Mouse (Mus musculus) MEL (cell line): ENCODE data around the gene Helz. TPM values are rescaled to one million over a fixed set of nuclear protein-coding genes. Genes with fewer than 3 reads are reported as not detected.
A peak's percentile ranks its signal among the peaks of the same experiment; 100 is the strongest.

Experiments used
- DNase-seq: peaks from one replicate; pipeline ENCODE4 v3.0.0; 2011; ENCODE audit warnings: low read depth, low spot score
- H3K27ac ChIP-seq: 2 replicates; pipeline ENCODE4 v1.5.1; 2012; ENCODE audit warnings: low read depth, mild to moderate bottlenecking, control low read depth, low read length, moderate library complexity; ENCODE audit not compliant: control insufficient read depth
- H3K27me3 ChIP-seq, 2 experiments: fragments of 150-350 bp in 1 of 2; sonication (generic) in 1 of 2; 2 replicates each; pipeline ENCODE4 v1.6.1; 2012; ENCODE audit warnings: low read length in 2 of 2, mild to moderate bottlenecking in 2 of 2, improper control_type of control experiment in 1 of 2, moderate library complexity in 1 of 2; ENCODE audit not compliant: insufficient read depth in 2 of 2, control insufficient read depth in 1 of 2
- H3K36me3 ChIP-seq, 2 experiments: 2 replicates each; pipeline ENCODE4 v1.6.1; 2012 to 2014; ENCODE audit warnings: low read length in 2 of 2, improper control_type of control experiment in 1 of 2, inconsistent platforms in 1 of 2, mild to moderate bottlenecking in 1 of 2; ENCODE audit not compliant: insufficient read depth in 2 of 2, control insufficient read depth in 1 of 2
- H3K4me1 ChIP-seq, 2 experiments: fragments of 150-350 bp in 1 of 2; sonication (generic) in 1 of 2; 2 replicates each; pipeline ENCODE4 v1.6.1; 2012; ENCODE audit warnings: low read length in 2 of 2, improper control_type of control experiment in 1 of 2, mild to moderate bottlenecking in 1 of 2; ENCODE audit not compliant: insufficient read depth in 2 of 2, control insufficient read depth in 1 of 2
- H3K4me3 ChIP-seq, 2 experiments: fragments of 150-350 bp in 1 of 2; sonication (generic) in 1 of 2; 2 replicates each; pipeline ENCODE4 v1.5.1; 2012; ENCODE audit warnings: low read depth in 2 of 2, low read length in 2 of 2, mild to moderate bottlenecking in 2 of 2, moderate library complexity in 2 of 2, control low read depth in 1 of 2, improper control_type of control experiment in 1 of 2; ENCODE audit not compliant: control insufficient read depth in 1 of 2, insufficient read depth in 1 of 2
- H3K79me2 ChIP-seq: 2 replicates; pipeline ENCODE4 v1.6.1; 2012; ENCODE audit warnings: mild to moderate bottlenecking, low read length, moderate library complexity; ENCODE audit not compliant: control insufficient read depth, poor library complexity, insufficient read depth
- H3K9ac ChIP-seq: 2 replicates; pipeline ENCODE4 v1.6.1; 2012; ENCODE audit warnings: low read depth, mild to moderate bottlenecking, control low read depth, low read length, moderate library complexity; ENCODE audit not compliant: control insufficient read depth, poor library complexity, severe bottlenecking
- H3K9me3 ChIP-seq: fragments of 150-350 bp; sonication (generic); replicated peaks from 2 replicates; pipeline ENCODE4 v1.6.1; 2012; ENCODE audit warnings: mild to moderate bottlenecking, low read length, improper control_type of control experiment, moderate library complexity; ENCODE audit not compliant: insufficient read depth
- BHLHE40 ChIP-seq: IDR thresholded peaks from 2 replicates; pipeline ENCODE4 v1.6.1; 2012; ENCODE audit warnings: low read depth, mild to moderate bottlenecking, inconsistent platforms, low read length, improper control_type of control experiment, borderline replicate concordance
- E2F4 ChIP-seq: IDR thresholded peaks from 2 replicates; pipeline ENCODE4 v1.6.1; 2011; ENCODE audit warnings: low read depth, low read length, improper control_type of control experiment, borderline replicate concordance
- ELF1 ChIP-seq: IDR thresholded peaks from 2 replicates; pipeline ENCODE4 v1.6.1; 2014; ENCODE audit warnings: low read depth, mild to moderate bottlenecking, inconsistent platforms, low read length, improper control_type of control experiment, moderate library complexity
- ETS1 ChIP-seq: IDR thresholded peaks from 2 replicates; pipeline ENCODE4 v1.6.1; 2012; ENCODE audit warnings: low read depth, mild to moderate bottlenecking, inconsistent platforms, low read length, improper control_type of control experiment, moderate library complexity
- GABPA ChIP-seq: IDR thresholded peaks from 2 replicates; pipeline ENCODE4 v1.6.1; 2012; ENCODE audit warnings: low read depth, mild to moderate bottlenecking, inconsistent platforms, low read length, improper control_type of control experiment, moderate library complexity
- HCFC1 ChIP-seq: IDR thresholded peaks from 2 replicates; pipeline ENCODE4 v1.6.1; 2012; ENCODE audit warnings: low read depth, mild to moderate bottlenecking, inconsistent platforms, low read length, improper control_type of control experiment, moderate library complexity
- JUND ChIP-seq: IDR thresholded peaks from 2 replicates; pipeline ENCODE4 v1.6.1; 2011; ENCODE audit warnings: low read depth, mild to moderate bottlenecking, improper control_type of control experiment, low read length
- MAFK ChIP-seq: IDR thresholded peaks from 2 replicates; pipeline ENCODE4 v1.6.1; 2011; ENCODE audit warnings: low read depth, mild to moderate bottlenecking, low read length, improper control_type of control experiment, borderline replicate concordance
- MAX ChIP-seq: IDR thresholded peaks from 2 replicates; pipeline ENCODE4 v1.6.1; 2011; ENCODE audit warnings: low read length, improper control_type of control experiment
- MEF2A ChIP-seq: IDR thresholded peaks from 2 replicates; pipeline ENCODE4 v1.6.1; 2014; ENCODE audit warnings: low read depth, mild to moderate bottlenecking, inconsistent platforms, low read length, improper control_type of control experiment; ENCODE audit not compliant: poor library complexity, insufficient replicate concordance, severe bottlenecking; ENCODE audit errors: extremely low read depth
- MXI1 ChIP-seq: IDR thresholded peaks from 2 replicates; pipeline ENCODE4 v1.6.1; 2011; ENCODE audit warnings: mild to moderate bottlenecking, low read depth, low read length, improper control_type of control experiment
- MYB ChIP-seq: IDR thresholded peaks from 2 replicates; pipeline ENCODE4 v1.6.1; 2011; ENCODE audit warnings: mild to moderate bottlenecking, low read depth, low read length, improper control_type of control experiment
- NELFE ChIP-seq: IDR thresholded peaks from 2 replicates; pipeline ENCODE4 v1.6.1; 2011; ENCODE audit warnings: low read depth, low read length, improper control_type of control experiment
- POLR2AphosphoS2 ChIP-seq: IDR thresholded peaks from 2 replicates; pipeline ENCODE4 v1.6.1; 2011; ENCODE audit warnings: low read length, improper control_type of control experiment
- RAD21 ChIP-seq: IDR thresholded peaks from 2 replicates; pipeline ENCODE4 v1.6.1; 2011; ENCODE audit warnings: mild to moderate bottlenecking, low read depth, low read length, improper control_type of control experiment
- SIN3A ChIP-seq: IDR thresholded peaks from 2 replicates; pipeline ENCODE4 v1.6.1; 2012; ENCODE audit warnings: low read length, improper control_type of control experiment, inconsistent platforms
- TAL1 ChIP-seq: IDR thresholded peaks from 2 replicates; pipeline ENCODE4 v1.6.1; 2012; ENCODE audit warnings: mild to moderate bottlenecking, inconsistent platforms, low read length, moderate library complexity, mixed read lengths
- TBP ChIP-seq: IDR thresholded peaks from 2 replicates; pipeline ENCODE4 v1.8.0; 2011; ENCODE audit warnings: low read depth, low read length, improper control_type of control experiment
- TCF12 ChIP-seq: IDR thresholded peaks from 2 replicates; pipeline ENCODE4 v1.6.1; 2014; ENCODE audit warnings: low read depth, mild to moderate bottlenecking, inconsistent platforms, low read length, improper control_type of control experiment, moderate library complexity
- UBTF ChIP-seq: IDR thresholded peaks from 2 replicates; pipeline ENCODE4 v1.6.1; 2012; ENCODE audit warnings: low read depth, mild to moderate bottlenecking, inconsistent platforms, low read length, improper control_type of control experiment, moderate library complexity, borderline replicate concordance; ENCODE audit not compliant: insufficient read depth
- USF1 ChIP-seq: IDR thresholded peaks from 2 replicates; pipeline ENCODE4 v1.6.1; 2014; ENCODE audit warnings: low read depth, mild to moderate bottlenecking, inconsistent platforms, low read length, improper control_type of control experiment, moderate library complexity
- USF2 ChIP-seq, 2 experiments: IDR thresholded peaks; 2 replicates each; pipeline ENCODE4 v1.6.1; 2011 to 2012; ENCODE audit warnings: improper control_type of control experiment in 2 of 2, low read length in 2 of 2, borderline replicate concordance in 1 of 2, inconsistent platforms in 1 of 2, low read depth in 1 of 2, mild to moderate bottlenecking in 1 of 2; ENCODE audit not compliant: insufficient read depth in 1 of 2
- ZNF384 ChIP-seq: IDR thresholded peaks from 2 replicates; pipeline ENCODE4 v1.6.1; 2012; ENCODE audit warnings: low read depth, mild to moderate bottlenecking, inconsistent platforms, low read length, improper control_type of control experiment
- polyA plus RNA-seq, 2 experiments: library from polyadenylated mRNA; stranded (reverse) in 1 of 2; unstranded in 1 of 2; fragments of >175 nt in 1 of 2; fragments of >200 nt in 1 of 2; gene quantifications; 2 replicates each; pipeline versions ENCODE4 v1.2.1 to v1.2.4; 2012; ENCODE audit warnings: low replicate concordance in 2 of 2, low read depth in 1 of 2; ENCODE audit not compliant: insufficient read length in 2 of 2, insufficient read depth in 1 of 2, missing spikeins in 1 of 2
- total RNA-seq: library from RNA; depleted of rRNA; stranded (reverse); fragments of 300-350 nt; gene quantifications from 2 replicates; pipeline ENCODE4 v1.2.3, GENCODE M21; 2012

The Helz gene
- total and polyA plus RNA-seq, 3 experiments = 15.1 to 41.0 (median 39.9) TPM

GRCm38 (mm10) chr11:107731498-107731897 lies 183.8 kb downstream of the Helz start:
- DNase-seq = no peak
- Histone ChIP-seq H3K79me2 (no peaks in the 10 kb centered on the region), H3K36me3 (no peaks in the 10 kb centered on the region), H3K27ac (no peak overlapping the region), H3K9me3 (no peaks in the 10 kb centered on the region), H3K27me3 (peaks cover 5 to 8% of the 10 kb centered on the region in 2 experiments), H3K4me1 (no peaks in the 10 kb centered on the region)
- TF ChIP-seq TBP = no peak
- TF ChIP-seq ELF1 = no peak
- no peak for TF ChIP-seq USF1
- no peak for TF ChIP-seq TAL1
- TF ChIP-seq RAD21 = no peak
- TF ChIP-seq ETS1 = no peak
- TF ChIP-seq POLR2AphosphoS2 = no peak
- no peak for TF ChIP-seq MAFK
- TF ChIP-seq MXI1 = no peak
- no peak for TF ChIP-seq SIN3A
- TF ChIP-seq, all 39 proteins: peak for 0
- H3K9ac ChIP-seq = no peak overlapping the region
- no peak overlapping the region for H3K4me3 ChIP-seq

- Histone ChIP-seq H3K9ac (no peak overlapping the region), H3K27ac (no peak overlapping the region), H3K36me3 (no peaks in the 10 kb centered on the region), H3K79me2 (no peaks in the 10 kb centered on the region), H3K27me3 (peaks cover 5 to 8% of the 10 kb centered on the region in 2 experiments), H3K4me3 (no peak overlapping the region), H3K9me3 (no peaks in the 10 kb centered on the region), H3K4me1 (no peaks in the 10 kb centered on the region)
- TF ChIP-seq MAFK (no peak), MEF2A (no peak), TBP (0 out of 2 replicates have a peak, but pooled peaks have one; percentile 31)
- DNase-seq = no peak
Observed at GRCm38 (mm10) chr11:107734133-107734532, 186.4 kb downstream of the Helz start.

GRCm38 (mm10) chr11:107737886-107738285 lies 190.2 kb downstream of the Helz start:
- H3K27me3 ChIP-seq = peaks cover 0 to 2% of the 10 kb centered on the region in 2 experiments; a peak in 2 of 4 replicates
- no peak overlapping the region for H3K9ac ChIP-seq
- DNase-seq = no peak
- no peaks in the 10 kb centered on the region for H3K36me3 ChIP-seq
- no peaks in the 10 kb centered on the region for H3K79me2 ChIP-seq
- H3K27ac ChIP-seq = no peak overlapping the region
- TF ChIP-seq JUND = no peak
- TF ChIP-seq UBTF = no peak
- no peak for TF ChIP-seq ZNF384
- TF ChIP-seq MYB = no peak
- no peak for TF ChIP-seq POLR2AphosphoS2
- TF ChIP-seq BHLHE40 = no peak
- TF ChIP-seq TCF12 = no peak
- no peak for TF ChIP-seq MEF2A
- no peak for TF ChIP-seq USF2 (IDR thresholded peaks at IDR 0.05; ENCODE audit: borderline replicate concordance in 1 of 2, insufficient read depth in 1 of 2, low read depth in 1 of 2, low read length in 2 of 2)
- no peak for TF ChIP-seq SIN3A
- no peak for TF ChIP-seq E2F4
- TF ChIP-seq NELFE = no peak
- no peak for TF ChIP-seq GABPA
- TF ChIP-seq HCFC1 = no peak
- TF ChIP-seq MAX = no peak
- H3K9me3 ChIP-seq = no peaks in the 10 kb centered on the region
- no peaks in the 10 kb centered on the region for H3K4me1 ChIP-seq
- H3K4me3 ChIP-seq = no peak overlapping the region
